Mouse (Mus musculus): ENCODE measurements around the gene Bcas2.
A peak's percentile ranks its signal among the peaks of the same experiment; 100 is the strongest.
"Not testable (repeated sequence)": the region's sequence is repeated elsewhere in the genome, so short reads cannot be mapped to it uniquely, and the experiment has no call there.

Gene Bcas2

DNA sequence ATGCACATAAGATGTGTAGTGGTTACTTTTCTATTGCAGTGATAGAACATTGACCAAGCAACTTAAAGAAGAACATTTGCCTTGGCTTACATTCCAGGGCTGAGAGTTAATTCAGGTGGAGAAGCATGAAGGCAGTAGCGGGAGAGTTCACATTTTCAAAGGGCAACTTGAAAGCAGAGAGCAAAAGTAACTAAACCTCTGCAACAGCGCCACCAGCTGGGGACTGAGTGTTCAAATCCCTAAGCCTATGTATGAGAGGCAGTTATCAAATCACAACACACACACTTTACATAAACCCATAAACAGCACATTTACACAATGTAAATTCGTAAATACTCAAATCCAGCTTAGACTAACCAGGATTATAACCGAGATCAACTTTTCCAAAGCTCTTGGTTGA lies 1.7 kb upstream of the Bcas2 start:
- DNase-seq (ENCODE audit: low spot score) = peak; percentile 77

DNA sequence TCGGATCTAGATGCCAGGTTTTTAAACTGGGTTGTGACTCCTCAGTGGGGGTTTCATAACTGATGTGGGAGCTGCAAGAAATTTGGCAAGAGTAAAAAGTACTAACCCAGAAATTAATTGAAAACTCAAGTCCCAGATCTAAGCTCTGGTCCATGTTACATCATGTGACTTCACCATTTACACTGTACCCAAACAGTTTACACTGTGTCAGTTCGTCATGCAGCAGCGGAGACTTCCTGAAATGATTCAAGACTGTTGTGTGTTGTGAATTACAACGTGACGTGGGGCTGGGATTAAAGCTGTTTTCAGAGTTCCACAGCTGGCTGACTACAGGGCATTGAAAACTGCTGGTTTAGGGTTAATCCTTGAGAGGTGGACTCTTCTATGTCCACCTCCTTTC lies 1.2 kb downstream of the Bcas2 start:
- no peak for DNase-seq (ENCODE audit: low spot score)

DNA sequence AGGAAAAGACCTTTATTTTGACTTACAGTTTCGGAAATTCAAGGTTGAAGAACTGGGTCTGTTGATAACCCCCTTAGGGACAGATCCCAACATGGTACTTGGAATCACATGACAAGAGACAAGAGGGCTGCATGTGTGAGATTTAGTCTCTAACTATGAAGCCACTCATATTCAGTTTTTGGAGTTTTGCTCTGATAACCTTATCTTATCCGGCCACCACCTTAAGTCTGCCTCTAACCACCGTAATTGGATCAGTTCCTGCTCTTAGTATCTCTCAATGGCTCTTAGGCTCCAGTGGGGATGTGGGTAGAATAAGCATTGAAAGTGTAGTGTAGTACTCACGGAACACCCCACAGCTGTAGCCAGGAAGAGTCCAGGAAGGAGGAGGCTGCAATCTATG lies 5.3 kb downstream of the Bcas2 start:
- DNase-seq (ENCODE audit: low spot score) = no peak

DNA sequence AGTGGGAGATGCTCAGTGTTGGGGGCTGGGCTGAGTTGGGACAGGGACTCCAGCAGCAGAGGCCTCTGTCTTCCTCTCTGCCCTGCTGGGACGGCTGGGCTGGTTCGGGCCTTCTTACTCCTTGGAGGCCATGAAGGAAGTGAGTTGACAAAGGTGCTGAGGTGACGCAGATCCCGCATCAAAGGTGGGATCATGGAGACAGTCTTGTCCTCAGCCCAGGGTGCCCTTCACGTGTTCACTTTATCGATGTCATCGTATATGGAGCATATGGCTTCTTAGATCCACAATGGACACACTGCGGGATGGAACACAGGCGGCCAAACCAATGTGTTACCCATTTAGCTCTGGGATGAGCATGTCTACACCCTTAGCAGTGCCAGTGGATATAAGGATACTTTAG lies 8.1 kb downstream of the Bcas2 start:
- no peak for DNase-seq (ENCODE audit: low spot score)

DNA sequence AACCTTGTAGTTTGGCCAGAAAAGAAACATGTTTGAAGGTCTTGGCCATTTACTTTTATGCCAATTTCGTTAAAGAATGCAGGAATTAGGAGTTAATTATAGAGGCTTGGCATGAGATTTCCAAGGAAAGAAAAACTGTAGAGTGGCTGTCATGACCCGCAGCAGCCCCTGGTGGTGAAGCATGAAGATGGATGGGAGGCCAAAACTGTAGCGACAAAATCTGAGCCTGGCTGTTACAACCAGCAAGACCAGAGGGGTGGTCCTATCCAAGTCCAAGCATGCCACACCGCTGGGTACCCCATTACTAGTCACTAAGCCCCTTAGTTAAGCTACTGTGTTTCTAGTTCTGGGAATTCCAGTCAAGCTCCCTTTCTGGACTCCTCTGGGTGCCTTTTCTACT lies 9.7 kb downstream of the Bcas2 start:
- DNase-seq (ENCODE audit: low spot score) = no peak

DNA sequence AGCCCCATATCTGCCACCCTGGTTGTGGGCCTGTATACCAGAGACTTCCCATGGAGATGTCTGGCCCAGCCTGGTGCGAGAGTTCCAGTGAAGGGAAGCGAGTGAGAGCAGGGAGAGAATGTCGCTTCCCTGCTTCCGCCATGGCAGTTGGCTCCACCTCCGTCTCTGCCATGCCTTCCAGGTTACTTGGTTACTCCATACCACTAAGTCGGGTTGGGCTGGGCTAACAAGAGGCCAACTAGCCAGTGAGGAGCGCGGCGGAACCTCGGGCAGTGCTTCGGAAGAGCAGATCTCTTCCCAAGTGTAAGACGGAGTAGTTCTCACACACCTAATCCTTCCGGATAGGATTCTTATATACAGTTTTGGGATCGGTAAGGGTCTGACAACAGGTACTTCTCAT lies 11.4 kb downstream of the Bcas2 start:
- DNase-seq (ENCODE audit: low spot score) = no peak

DNA sequence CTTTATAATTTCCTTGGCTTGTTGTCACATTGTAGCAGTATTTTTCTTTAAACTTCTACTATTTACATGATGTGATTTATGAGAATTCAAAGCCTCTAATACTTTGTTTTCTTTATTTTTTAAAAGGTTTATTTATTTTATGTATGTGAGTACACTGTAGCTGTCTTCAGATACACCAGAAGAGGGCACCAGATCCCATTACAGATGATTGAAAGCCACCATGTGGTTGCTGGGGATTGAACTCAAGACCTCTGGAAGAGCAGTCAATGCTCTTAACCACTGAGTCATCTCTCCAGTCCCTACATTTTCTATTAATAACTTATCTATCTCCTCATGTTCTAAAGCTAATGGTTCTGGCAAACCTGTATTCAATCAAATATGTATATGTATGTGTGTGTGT lies 13.0 kb downstream of the Bcas2 start:
- not testable (repeated sequence) for DNase-seq (ENCODE audit: low spot score)

DNA sequence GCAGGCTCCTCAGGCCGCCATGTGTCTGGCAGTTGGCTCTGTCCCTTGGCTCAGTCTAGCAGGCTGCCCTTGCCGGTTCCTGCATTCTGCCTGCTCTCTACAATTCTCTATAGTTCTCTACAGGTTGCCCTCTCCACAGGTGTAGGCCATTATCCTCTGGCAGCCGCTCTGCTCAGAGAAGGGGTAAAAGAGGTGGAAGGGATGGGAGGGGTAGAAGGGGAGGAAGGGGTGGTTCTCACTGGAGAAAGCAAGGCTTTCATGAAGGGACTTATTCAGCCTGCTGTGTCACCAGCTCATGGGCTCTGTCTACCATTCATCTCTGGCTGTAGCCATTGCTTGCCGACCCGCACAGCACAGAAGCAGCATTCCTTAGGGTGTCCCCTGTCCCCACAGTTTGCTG lies 17.0 kb downstream of the Bcas2 start:
- no peak for DNase-seq (ENCODE audit: low spot score)

DNA sequence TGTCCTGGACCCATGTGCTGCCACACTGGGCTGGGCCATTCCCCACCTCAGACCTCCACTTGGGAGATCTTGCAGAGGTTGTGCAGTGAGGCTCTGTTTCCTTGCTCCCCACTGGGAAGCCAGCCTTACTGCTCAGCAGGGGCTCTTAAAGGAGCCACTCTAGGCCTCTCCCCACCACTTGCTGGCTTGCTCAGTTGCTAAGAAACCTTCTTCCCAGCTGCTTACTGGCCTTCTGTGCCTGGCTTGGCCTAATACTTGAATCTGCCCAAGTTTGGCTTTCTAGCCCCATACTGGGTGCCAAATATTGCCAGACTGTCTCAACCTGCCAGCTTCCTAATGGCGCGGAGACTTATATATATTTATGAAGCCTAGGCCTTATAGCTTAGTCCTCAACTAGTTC lies 17.4 kb downstream of the Bcas2 start:
- DNase-seq (ENCODE audit: low spot score) = no peak

DNA sequence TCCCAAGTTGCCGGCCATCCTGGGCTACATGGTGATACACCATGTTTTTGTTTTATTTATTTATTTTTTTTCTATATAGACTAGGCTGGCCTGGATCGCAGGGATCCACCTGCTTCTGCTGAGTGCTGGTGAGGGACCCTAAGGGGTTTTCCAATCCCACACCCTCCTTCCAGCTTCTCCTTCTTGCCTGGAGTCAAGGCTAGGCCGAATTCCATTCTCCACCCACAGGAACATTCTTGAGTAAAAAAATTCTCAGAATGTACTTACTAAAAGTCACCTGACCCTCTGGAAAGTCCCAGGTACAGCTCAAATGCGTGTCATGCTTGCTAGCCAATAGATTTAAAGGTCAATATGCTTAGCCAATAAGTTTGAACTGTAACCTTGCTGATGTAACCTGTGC lies 20.7 kb downstream of the Bcas2 start:
- no peak for DNase-seq (ENCODE audit: low spot score)

DNA sequence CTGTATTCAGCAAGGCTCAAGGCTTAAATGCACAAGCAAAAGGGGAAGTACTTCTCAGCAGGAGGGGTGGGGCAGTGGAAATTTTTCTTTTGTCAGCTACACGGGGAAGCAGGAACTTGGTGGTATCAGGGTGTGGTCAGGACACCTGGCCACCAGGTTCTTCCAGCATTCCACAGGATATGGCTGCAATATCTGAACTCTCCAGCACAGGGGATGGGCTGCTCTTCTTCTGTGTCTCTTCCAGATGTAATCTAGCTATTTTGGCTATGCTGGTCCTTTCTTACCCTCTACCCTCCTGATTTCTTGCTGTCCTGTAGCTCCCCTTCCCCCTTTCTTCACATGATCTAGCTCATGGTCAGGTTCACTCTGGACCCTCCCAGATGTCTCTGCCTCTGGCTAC lies 21.7 kb downstream of the Bcas2 start:
- no peak for DNase-seq (ENCODE audit: low spot score)

DNA sequence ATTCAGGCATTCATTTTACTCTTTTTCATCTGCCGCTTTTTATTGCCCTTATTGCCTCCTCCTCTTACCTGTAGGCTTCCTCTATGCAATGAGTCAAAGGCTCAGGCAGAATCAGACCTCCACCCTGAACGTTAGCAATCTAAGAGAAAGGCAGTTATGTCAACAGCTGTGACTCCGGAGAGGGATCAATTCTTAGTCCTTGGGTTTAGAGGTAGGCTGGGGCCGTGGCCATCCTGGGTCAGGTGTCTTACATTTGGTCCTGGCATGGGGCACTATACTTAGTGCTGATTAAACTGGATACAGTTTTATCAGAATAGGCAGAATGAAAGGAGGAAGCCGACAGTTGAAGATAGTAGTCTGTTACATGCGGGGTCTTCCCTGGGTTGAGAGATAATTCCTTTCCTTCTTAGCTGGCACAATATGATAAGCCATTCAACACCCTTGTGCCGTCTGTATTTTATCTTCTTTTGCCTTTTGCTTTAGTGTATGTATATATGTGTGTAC lies 24.9 kb downstream of the Bcas2 start:
- DNase-seq (ENCODE audit: low spot score) = no peak

DNA sequence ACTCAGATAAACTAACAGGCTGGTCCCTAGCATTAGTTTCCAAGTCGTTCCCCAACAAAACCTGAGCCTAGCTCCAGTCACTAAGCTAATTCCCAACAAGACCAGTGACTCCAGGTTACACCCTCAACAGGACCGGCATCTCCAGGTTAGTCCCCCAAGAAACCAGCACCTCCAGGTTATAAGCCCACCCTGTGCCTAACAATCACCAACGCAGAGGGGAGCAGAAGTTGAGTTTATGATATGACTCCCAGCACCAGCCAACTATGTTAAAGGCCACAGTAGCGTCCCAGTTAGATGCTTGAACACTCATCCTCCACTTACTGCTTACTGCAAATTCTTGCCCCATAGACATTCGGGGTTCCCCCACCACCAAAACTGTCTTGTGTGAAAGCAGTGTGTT lies 27.9 kb downstream of the Bcas2 start:
- DNase-seq (ENCODE audit: low spot score) = no peak

DNA sequence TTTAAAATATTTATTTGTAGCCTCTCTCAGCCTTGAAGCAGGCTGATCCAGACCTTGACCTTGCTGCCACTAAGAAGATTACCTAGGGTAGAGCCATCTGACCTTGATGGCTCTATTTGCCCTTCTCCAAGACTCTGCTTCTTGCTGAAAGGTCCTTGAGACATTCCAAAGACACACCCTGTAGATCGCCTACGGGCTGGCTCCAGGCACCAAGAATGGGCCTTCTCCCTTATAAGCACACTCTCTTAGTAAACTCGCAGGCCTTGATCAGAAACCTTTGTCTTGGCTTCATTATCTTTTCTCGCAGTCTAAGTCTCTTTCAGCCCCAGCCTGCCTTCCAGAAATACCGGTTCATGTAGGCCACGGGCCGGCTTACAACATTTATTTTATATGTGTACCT lies 29.6 kb downstream of the Bcas2 start:
- DNase-seq (ENCODE audit: low spot score) = not testable (repeated sequence)

DNA sequence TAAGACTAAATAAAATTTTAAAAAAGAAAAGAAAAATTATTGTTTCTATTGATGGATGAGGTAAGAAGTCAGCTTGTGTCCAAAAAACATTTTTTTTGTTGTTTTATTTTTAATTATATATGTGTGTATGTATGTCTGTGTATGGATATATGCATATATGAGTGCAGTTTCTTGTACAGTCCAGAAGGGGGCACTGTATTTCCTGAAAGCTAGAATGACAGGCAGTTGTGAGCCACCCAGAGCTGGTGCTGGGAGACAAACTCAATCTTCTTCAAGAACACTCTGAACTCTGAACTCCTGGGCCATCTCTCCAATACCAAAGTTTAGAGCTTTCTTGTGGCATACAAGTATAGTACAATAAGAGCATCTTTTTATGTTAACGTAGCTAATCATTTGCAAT lies 32.1 kb downstream of the Bcas2 start:
- no peak for DNase-seq (ENCODE audit: low spot score)

DNA sequence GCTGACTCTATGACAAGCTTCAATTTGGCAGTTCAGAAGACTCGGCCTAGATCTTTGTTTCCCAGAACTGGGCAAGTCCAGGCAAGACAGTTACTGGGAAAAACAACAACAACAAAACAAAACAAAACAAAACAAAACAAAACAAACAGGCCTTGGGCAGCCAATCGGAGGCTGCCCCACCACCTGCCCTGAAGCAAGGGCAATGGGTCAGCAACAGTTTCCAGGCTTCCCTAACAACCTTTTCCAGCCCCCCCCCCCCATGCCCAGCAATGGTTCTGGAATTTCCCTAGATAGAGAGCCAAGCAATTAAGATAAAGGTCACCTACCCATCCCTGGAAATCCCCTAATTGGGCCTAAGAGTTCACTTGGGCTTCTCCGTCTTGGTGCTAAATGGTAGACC lies 33.0 kb downstream of the Bcas2 start:
- no peak for DNase-seq (ENCODE audit: low spot score)

DNA sequence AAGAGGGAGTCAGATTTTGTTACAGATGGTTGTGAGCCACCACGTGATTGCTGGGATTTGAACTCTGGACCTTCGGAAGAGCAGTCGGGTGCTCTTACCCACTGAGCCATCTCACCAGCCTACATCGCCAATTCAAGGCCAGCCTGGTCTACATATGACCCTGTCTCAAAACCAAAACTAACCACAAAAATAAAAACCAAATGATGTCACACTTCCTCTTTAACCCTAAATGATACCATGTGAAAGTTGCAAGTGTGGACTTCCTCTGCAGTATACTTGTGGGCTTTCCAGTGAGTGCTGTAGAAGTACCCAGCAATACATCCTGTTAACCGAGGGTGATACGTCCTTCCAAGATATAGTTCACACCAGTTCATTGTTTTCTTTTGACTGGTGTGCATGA lies 34.9 kb downstream of the Bcas2 start:
- no peak for DNase-seq (ENCODE audit: low spot score)

DNA sequence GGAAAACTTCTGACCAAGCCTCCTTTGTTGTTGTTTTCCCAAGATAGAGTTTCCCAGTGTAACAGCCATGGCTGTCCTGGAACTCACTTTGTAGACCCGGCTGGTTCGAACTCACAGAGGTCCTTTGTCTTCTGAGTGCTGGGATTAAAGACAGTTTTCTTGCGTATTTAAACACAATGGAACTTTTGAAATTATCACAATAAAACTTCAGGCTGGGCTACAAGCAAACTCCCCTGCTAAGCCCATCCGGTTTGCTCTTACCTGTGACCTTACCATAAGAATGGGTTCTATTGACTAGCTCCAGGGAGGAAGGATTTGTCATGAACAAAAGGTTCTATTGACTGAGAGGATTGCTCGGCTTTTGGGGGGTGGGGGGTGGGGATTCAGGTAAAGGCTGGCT lies 36.3 kb downstream of the Bcas2 start:
- DNase-seq (ENCODE audit: low spot score) = no peak

DNA sequence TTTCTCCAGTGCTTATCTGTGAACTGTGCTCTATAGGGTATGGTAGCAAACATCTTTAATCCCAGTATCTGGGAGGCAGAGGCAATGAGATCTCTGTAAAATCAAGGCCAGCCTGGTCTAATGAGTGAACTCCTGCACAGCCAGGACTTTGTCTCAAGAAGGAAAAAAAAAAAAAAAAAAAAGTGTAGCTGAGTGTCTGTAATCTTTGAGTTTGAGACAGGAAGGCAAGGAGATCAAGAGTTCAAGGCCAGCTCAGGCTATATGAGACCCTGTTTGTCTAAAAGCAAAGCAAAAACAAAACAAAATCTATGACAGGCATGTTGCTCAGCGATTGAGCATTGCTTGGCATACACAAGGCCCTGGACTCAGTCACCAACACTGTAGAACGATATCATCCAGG lies 36.8 kb downstream of the Bcas2 start:
- DNase-seq (ENCODE audit: low spot score) = no peak

DNA sequence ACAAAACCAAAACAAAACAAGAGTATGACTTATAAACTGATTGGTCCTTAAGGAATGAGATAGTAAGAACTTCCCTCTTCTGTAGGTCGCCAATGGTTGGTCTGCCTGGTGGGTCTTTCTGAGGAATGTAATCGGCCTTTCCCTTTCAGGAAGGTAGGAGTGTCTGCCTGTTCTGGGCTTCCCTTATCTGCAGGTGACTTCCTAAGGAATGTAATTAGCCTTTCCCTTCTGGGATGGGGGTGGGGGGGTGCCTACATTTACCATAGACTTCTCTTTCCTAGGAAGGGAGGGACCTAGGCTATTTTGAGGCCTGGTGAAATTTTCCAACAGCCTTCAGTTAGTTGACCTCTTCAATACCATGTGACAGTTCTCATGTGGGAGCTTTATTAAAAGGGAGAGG lies 39.6 kb downstream of the Bcas2 start:
- no peak for DNase-seq (ENCODE audit: low spot score)

DNA sequence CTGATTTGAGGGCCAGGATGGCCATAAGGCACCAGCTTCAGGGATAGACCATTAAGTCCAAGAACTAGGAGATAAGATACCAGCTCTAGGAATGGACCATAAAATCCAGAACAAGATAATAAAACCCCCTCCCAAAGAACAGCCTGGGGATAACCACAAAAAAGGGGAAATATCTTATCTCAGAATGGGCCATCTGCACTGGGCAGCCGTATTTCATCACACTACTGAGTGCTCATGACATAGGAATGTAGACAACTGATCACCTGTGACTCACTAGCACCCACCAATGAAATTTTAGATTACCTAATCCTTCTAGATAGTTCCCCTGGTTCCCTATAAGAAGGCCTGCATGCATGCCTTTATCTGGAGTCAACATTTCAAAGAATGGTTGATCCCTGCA lies 40.7 kb downstream of the Bcas2 start:
- DNase-seq (ENCODE audit: low spot score) = no peak

DNA sequence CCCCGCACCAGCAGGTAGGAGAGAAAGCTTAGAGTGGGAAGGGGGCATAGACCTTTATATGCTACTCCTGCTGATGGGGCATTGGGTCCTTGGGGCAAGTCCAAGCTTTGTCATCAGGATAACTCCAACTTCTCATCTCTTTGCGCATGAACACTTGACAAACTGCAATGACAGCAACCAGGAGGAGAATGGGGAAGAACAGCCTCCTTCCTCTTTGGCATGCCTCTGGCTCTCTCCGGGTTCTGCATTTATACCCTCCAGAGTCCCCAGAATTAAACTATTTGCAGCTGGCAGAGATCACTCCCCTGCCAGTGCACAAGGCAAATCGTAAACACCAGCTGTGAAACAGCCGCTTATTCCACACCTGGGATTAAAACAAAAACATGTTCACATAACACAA lies 42.1 kb downstream of the Bcas2 start:
- no peak for DNase-seq (ENCODE audit: low spot score)

DNA sequence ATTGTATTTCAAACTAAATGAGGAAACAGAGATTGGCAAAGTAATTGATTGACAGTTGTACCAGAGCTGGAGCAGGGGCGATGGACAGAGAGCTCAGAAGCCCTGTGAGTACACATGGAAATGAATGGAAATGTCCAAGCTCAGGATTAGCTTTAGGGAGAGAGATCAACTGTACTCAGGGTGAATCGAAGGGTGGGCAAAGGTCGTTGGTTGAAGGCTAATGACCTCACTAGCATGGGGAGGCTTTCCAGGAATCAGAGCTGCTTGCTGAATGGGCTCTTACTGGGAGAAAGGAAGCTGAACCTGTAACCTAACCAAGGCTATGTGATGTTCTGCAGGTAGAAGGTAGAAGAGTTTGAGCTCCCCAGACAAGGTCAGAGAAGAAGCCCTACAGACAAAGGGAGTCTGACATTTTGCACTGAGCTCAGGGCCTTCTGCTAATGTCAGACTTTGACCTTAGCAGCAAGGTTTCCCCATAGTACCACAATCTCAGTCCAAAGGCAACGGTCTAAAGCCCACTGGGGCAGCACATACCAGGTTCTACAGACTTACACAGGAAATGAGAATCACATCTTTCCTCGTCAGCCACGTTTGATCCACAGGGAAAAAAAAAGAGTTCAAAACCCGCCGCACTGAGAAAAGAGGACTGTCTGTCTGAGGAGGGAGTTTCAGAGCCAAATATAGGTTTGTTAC lies 43.3 kb downstream of the Bcas2 start:
- no peak for DNase-seq (ENCODE audit: low spot score)

DNA sequence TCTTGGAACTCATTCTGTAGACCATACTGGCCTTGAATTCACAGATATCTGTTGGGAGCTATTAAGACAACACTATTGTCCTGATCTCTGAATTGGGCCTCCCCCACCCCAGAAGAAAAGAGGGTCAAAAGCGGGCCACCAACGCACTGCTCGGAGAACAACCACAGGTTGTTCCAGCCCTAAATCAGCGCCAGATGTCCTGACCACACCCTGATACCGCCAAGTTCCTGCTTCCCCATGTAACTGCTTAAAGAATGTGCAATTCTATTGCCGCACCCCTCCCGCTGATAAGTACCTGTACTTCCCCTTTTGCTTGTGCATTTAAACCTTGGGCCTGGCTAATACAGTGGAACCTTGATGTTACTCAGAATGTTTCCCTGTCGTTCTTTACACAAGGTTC lies 43.9 kb downstream of the Bcas2 start:
- DNase-seq (ENCODE audit: low spot score) = not testable (repeated sequence)

DNA sequence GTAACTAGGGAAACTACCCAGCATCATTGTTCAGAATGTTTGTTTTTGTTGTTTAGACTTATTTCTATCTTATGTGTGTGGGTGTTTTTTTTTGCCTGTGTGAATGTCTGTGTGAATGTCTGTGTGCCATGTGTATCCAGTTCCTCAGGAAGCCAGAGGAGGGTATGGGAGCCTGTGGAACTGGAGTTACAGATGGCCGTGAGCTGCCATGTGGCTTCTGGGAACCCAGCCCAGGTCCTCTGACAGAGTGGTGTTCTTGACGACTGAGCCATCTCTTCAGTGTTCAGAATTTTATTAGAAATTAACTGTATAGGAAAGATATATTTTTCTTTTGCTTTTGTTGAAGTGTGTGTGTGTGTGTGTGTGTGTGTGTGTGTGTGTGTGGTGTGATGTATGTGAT lies 50.0 kb downstream of the Bcas2 start:
- peak; percentile 53 for DNase-seq (ENCODE audit: low spot score)

All from layer of hippocampus, adult 11-12 months (tissue).